ENCODE assay signal across 11 mouse cellular contexts in the genomic region with DNA sequence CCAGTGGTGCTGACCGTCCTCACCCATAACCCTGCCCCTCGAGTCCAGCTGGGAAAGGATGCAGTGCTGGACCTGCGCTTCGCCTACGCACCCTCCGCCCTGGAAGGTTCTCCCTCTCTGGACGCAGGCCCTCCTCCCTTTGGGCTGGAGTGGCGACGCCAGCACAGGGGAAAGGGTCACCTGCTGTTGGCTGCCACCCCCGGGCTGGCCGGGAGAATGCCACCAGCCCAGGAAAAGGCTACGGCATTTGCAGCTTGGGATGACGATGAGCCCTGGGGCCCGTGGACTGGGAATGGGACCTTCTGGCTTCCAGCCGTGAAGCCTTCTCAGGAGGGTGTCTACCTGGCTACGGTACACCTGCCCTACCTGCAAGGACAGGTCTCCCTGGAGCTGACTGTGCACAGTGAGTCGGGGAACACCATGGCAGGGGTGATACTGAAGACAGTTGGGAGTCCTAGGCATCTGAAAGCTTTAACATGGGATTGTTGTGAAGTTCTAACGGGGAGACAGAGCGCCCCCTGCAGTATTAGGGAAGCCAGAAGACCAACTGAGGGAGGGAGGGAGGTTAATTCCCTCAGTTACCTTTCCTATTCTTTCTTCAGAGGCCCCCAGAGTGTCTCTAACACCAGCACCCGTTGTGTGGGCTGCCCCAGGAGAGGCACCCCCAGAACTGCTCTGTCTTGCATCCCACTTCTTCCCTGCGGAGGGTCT. TPM values are rescaled to one million over a fixed set of nuclear protein-coding genes. Genes with fewer than 3 reads are reported as not detected.
A peak's percentile ranks its signal among the peaks of the same experiment; 100 is the strongest.
DNase-seq lines count a peak whose midpoint lies in the region; ATAC-seq and TF ChIP-seq lines count a peak whose summit lies in the region.
"Had no signal": no experiment of that assay in that cellular context is flagged by ENCODE, and none has a peak within 500 bp of the region (broad histone marks: within the 10 kb centered on the region; RNA-seq: fewer than 3 reads in every experiment).

No protein-coding gene starts in this region.

- TF ChIP-seq CTCF in intestine, postnatal 0 days (IDR thresholded peaks at IDR 0.05; ENCODE audit: low read depth), result peak; percentile 39; the same call in 1 of the 2 replicates
- TF ChIP-seq CTCF in stomach, postnatal 0 days (IDR thresholded peaks at IDR 0.05; ENCODE audit: low read depth), result peak; percentile 47

- H3K27me3 ChIP-seq in intestine, postnatal 0 days (replicated peaks; ENCODE audit: control insufficient read depth, insufficient read depth, low read length), result no peaks in the 10 kb centered on the region
- H3K27me3 ChIP-seq in intestine, embryonic 15.5 days (replicated peaks), result no peaks in the 10 kb centered on the region
- H3K27me3 ChIP-seq in embryonic facial prominence, embryonic 10.5 days (replicated peaks; ENCODE audit: low read depth, poor library complexity, severe bottlenecking), result no peaks in the 10 kb centered on the region
- H3K27me3 ChIP-seq in stomach, postnatal 0 days (ENCODE audit: control insufficient read depth, insufficient read depth, low read length), result no peaks in the 10 kb centered on the region
- H3K27me3 ChIP-seq: midbrain, embryonic 12.5 days; stomach, embryonic 15.5 days had no signal

- no peak overlapping the region for H3K4me3 ChIP-seq in intestine, postnatal 0 days (ENCODE audit: low read depth, low read length)
- no peak overlapping the region for H3K4me3 ChIP-seq in intestine, embryonic 15.5 days (replicated peaks)
- peak overlapping the region; percentile 19; the same call in 1 of the 2 replicates for H3K4me3 ChIP-seq in embryonic facial prominence, embryonic 10.5 days
- H3K4me3 ChIP-seq in stomach, postnatal 0 days (ENCODE audit: low read depth, low read length), result no peak overlapping the region
- H3K4me3 ChIP-seq: limb, embryonic 10.5 days; midbrain, embryonic 12.5 days; stomach, embryonic 15.5 days had no signal

- no peak overlapping the region for H3K27ac ChIP-seq in intestine, postnatal 0 days (ENCODE audit: low read depth, low read length)
- no peak overlapping the region for H3K27ac ChIP-seq in intestine, embryonic 15.5 days
- H3K27ac ChIP-seq in embryonic facial prominence, embryonic 10.5 days (replicated peaks), result no peak overlapping the region
- H3K27ac ChIP-seq in stomach, postnatal 0 days (replicated peaks), result no peak overlapping the region
- H3K27ac ChIP-seq: limb, embryonic 10.5 days; midbrain, embryonic 12.5 days; stomach, embryonic 15.5 days had no signal

- DNase-seq in ovary, postnatal 36 days (ENCODE audit: low spot score), result peak; percentile 8
- DNase-seq in ovary, postnatal 14 days (ENCODE audit: low spot score), result no peak
- no peak for DNase-seq in embryonic facial prominence, embryonic 10.5 days (ENCODE audit: low spot score)
- peak; percentile 15 for DNase-seq in stomach, postnatal 0 days (ENCODE audit: low spot score)
- no peak for DNase-seq in spleen, adult 18-20 months

- no peaks in the 10 kb centered on the region for H3K4me1 ChIP-seq in intestine, postnatal 0 days (replicated peaks; ENCODE audit: control insufficient read depth, insufficient read depth, low read length)
- H3K4me1 ChIP-seq in intestine, embryonic 15.5 days (replicated peaks), result peaks cover 14% of the 10 kb centered on the region; the same call in 1 of the 2 replicates
- H3K4me1 ChIP-seq in embryonic facial prominence, embryonic 10.5 days, result peaks cover 31% of the 10 kb centered on the region
- H3K4me1 ChIP-seq in stomach, postnatal 0 days (replicated peaks; ENCODE audit: control insufficient read depth, insufficient read depth), result 0 out of 2 replicates have a peak, but pooled peaks cover 3% of the 10 kb centered on the region

- 88% methylated on average over 21 of the region's 21 CpGs for WGBS in intestine, postnatal 0 days
- 83% methylated on average over 21 of the region's 21 CpGs for WGBS in intestine, embryonic 15.5 days
- WGBS in embryonic facial prominence, embryonic 10.5 days, result 80% methylated on average over 21 of the region's 21 CpGs
- 83% methylated on average over 21 of the region's 21 CpGs for WGBS in stomach, postnatal 0 days

- no peak for ATAC-seq in intestine, postnatal 0 days
- no peak for ATAC-seq in intestine, embryonic 15.5 days
- no peak for ATAC-seq in stomach, postnatal 0 days (ENCODE audit: low FRiP score, low TSS enrichment)

- H3K9me3 ChIP-seq in intestine, postnatal 0 days (ENCODE audit: control insufficient read depth), result no peaks in the 10 kb centered on the region
- H3K9me3 ChIP-seq in intestine, embryonic 15.5 days, result no peaks in the 10 kb centered on the region
- no peaks in the 10 kb centered on the region for H3K9me3 ChIP-seq in embryonic facial prominence, embryonic 10.5 days
- H3K9me3 ChIP-seq in stomach, postnatal 0 days (ENCODE audit: control insufficient read depth, low read length), result no peaks in the 10 kb centered on the region
- H3K9me3 ChIP-seq: limb, embryonic 10.5 days; midbrain, embryonic 12.5 days; stomach, embryonic 15.5 days had no signal

- H3K36me3 ChIP-seq in intestine, postnatal 0 days (ENCODE audit: control insufficient read depth, insufficient read depth), result peaks cover 31% of the 10 kb centered on the region
- peaks cover 6% of the 10 kb centered on the region; the same call in 1 of the 2 replicates for H3K36me3 ChIP-seq in intestine, embryonic 15.5 days
- H3K36me3 ChIP-seq in embryonic facial prominence, embryonic 10.5 days (replicated peaks), result peaks cover 25% of the 10 kb centered on the region
- peaks cover 9% of the 10 kb centered on the region; the same call in 1 of the 2 replicates for H3K36me3 ChIP-seq in stomach, postnatal 0 days (ENCODE audit: control insufficient read depth, insufficient read depth, low read length)
- H3K36me3 ChIP-seq: stomach, embryonic 15.5 days had no signal

- H3K4me2 ChIP-seq in intestine, postnatal 0 days (replicated peaks; ENCODE audit: low read depth), result no peak overlapping the region
- H3K4me2 ChIP-seq in intestine, embryonic 15.5 days (replicated peaks), result no peak overlapping the region
- H3K4me2 ChIP-seq in stomach, postnatal 0 days (replicated peaks; ENCODE audit: low read depth), result no peak overlapping the region
- H3K4me2 ChIP-seq: heart, embryonic 11.5 days; midbrain, embryonic 12.5 days; stomach, embryonic 15.5 days had no signal

- H3K9ac ChIP-seq in intestine, postnatal 0 days (ENCODE audit: low read depth, low read length), result no peak overlapping the region
- no peak overlapping the region for H3K9ac ChIP-seq in intestine, embryonic 15.5 days
- H3K9ac ChIP-seq in stomach, postnatal 0 days (ENCODE audit: low read length), result no peak overlapping the region
- H3K9ac ChIP-seq: stomach, embryonic 15.5 days had no signal

- no peak for TF ChIP-seq EP300 in stomach, postnatal 0 days (optimal IDR thresholded peaks at IDR 0.05)

RNA-seq across cellular contexts. Expression of gene Rgl2, which starts 3.8 kb away (rescaled TPM):
- 10.8 and 11.6 TPM in 2 replicates for polyA plus RNA-seq in intestine, postnatal 0 days (2015; fragmentation: Nextera tagmentation; extraction: Ambion mirVana)
- 29.2 and 32.9 TPM in 2 replicates for polyA plus RNA-seq in intestine, embryonic 15.5 days (2015; fragmentation: Nextera tagmentation; extraction: Ambion mirVana)
- 40.2 and 41.0 TPM in 2 replicates for polyA plus RNA-seq in embryonic facial prominence, embryonic 10.5 days (2016; fragmentation: Nextera tagmentation; extraction: Ambion mirVana)
- 18.6 and 24.4 TPM in 2 replicates for polyA plus RNA-seq in stomach, postnatal 0 days (2015; fragmentation: Nextera tagmentation; extraction: Ambion mirVana)

RNA-seq across cellular contexts. Expression of gene Zbtb22, which starts 9.9 kb away (rescaled TPM):
- polyA plus RNA-seq in intestine, postnatal 0 days (2015; fragmentation: Nextera tagmentation; extraction: Ambion mirVana), result 11.1 and 12.9 TPM in 2 replicates
- polyA plus RNA-seq in intestine, embryonic 15.5 days (2015; fragmentation: Nextera tagmentation; extraction: Ambion mirVana), result 14.4 and 16.2 TPM in 2 replicates
- polyA plus RNA-seq in embryonic facial prominence, embryonic 10.5 days (2016; fragmentation: Nextera tagmentation; extraction: Ambion mirVana), result 19.6 and 21.1 TPM in 2 replicates
- polyA plus RNA-seq in stomach, postnatal 0 days (2015; fragmentation: Nextera tagmentation; extraction: Ambion mirVana), result 10.7 and 12.2 TPM in 2 replicates

RNA-seq across cellular contexts. Expression of gene Tapbp, which starts 9.9 kb away (rescaled TPM):
- polyA plus RNA-seq in intestine, postnatal 0 days (2015; fragmentation: Nextera tagmentation; extraction: Ambion mirVana), result 102 and 110 TPM in 2 replicates
- 35.6 and 39.3 TPM in 2 replicates for polyA plus RNA-seq in intestine, embryonic 15.5 days (2015; fragmentation: Nextera tagmentation; extraction: Ambion mirVana)
- 9.9 and 11.8 TPM in 2 replicates for polyA plus RNA-seq in embryonic facial prominence, embryonic 10.5 days (2016; fragmentation: Nextera tagmentation; extraction: Ambion mirVana)
- polyA plus RNA-seq in stomach, postnatal 0 days (2015; fragmentation: Nextera tagmentation; extraction: Ambion mirVana), result 63.7 and 72.4 TPM in 2 replicates

RNA-seq across cellular contexts. Expression of gene Pfdn6, which starts 14.6 kb away (rescaled TPM):
- 111 and 116 TPM in 2 replicates for polyA plus RNA-seq in intestine, postnatal 0 days (2015; fragmentation: Nextera tagmentation; extraction: Ambion mirVana)
- polyA plus RNA-seq in intestine, embryonic 15.5 days (2015; fragmentation: Nextera tagmentation; extraction: Ambion mirVana), result 153 and 159 TPM in 2 replicates
- 233 and 235 TPM in 2 replicates for polyA plus RNA-seq in embryonic facial prominence, embryonic 10.5 days (2016; fragmentation: Nextera tagmentation; extraction: Ambion mirVana)
- 92.7 and 96.8 TPM in 2 replicates for polyA plus RNA-seq in stomach, postnatal 0 days (2015; fragmentation: Nextera tagmentation; extraction: Ambion mirVana)

RNA-seq across cellular contexts. Expression of gene Wdr46, which starts 14.9 kb away (rescaled TPM):
- polyA plus RNA-seq in intestine, postnatal 0 days (2015; fragmentation: Nextera tagmentation; extraction: Ambion mirVana), result 10.6 and 11.2 TPM in 2 replicates
- 37.1 and 38.5 TPM in 2 replicates for polyA plus RNA-seq in intestine, embryonic 15.5 days (2015; fragmentation: Nextera tagmentation; extraction: Ambion mirVana)
- polyA plus RNA-seq in embryonic facial prominence, embryonic 10.5 days (2016; fragmentation: Nextera tagmentation; extraction: Ambion mirVana), result 62.1 and 66.0 TPM in 2 replicates
- polyA plus RNA-seq in stomach, postnatal 0 days (2015; fragmentation: Nextera tagmentation; extraction: Ambion mirVana), result 17.1 and 20.2 TPM in 2 replicates

Comparison
In these comparisons a context has a peak if more than half of its experiments do, and no peak if none do; other contexts are left out.
1. DNase-seq: peak in ovary, postnatal 36 days (single experiment) and stomach, postnatal 0 days (single experiment); none in ovary, postnatal 14 days (single experiment), embryonic facial prominence, embryonic 10.5 days (single experiment) and spleen, adult 18-20 months (0 of 2).